Mouse (Mus musculus) layer of hippocampus, adult 8-10 months (tissue): ENCODE data around the gene Arf1. TPM values are rescaled to one million over a fixed set of nuclear protein-coding genes. Genes with fewer than 3 reads are reported as not detected.
A peak's percentile ranks its signal among the peaks of the same experiment; 100 is the strongest.

ENCODE experiments used
- DNase-seq, 2 experiments: peaks; one replicate each; pipeline ENCODE4 v3.0.0; 2022; ENCODE audit warnings: low spot score in 2 of 2
- total RNA-seq, 4 experiments: library from RNA; stranded (reverse); gene quantifications; 2 replicates each; pipeline ENCODE4 v1.2.4; 2022

Gene Arf1
- total RNA-seq, 4 experiments from 2014 or later = 479 to 502 (median 488) TPM

GRCm38 (mm10) chr11:59192059-59192386 lies 36.0 kb downstream of the Arf1 start, which contains the start of gene Guk1:
Gene Guk1, minus strand, starts transcription at chr11:59192212.
- DNase-seq = no peak

- peak; percentile 88 to 90 for DNase-seq
Observed at GRCm38 (mm10) chr11:59191231-59192058, 36.6 kb downstream of the Arf1 start.

GRCm38 (mm10) chr11:59187706-59188105 lies 40.4 kb downstream of the Arf1 start:
- DNase-seq = no peak

DNA sequence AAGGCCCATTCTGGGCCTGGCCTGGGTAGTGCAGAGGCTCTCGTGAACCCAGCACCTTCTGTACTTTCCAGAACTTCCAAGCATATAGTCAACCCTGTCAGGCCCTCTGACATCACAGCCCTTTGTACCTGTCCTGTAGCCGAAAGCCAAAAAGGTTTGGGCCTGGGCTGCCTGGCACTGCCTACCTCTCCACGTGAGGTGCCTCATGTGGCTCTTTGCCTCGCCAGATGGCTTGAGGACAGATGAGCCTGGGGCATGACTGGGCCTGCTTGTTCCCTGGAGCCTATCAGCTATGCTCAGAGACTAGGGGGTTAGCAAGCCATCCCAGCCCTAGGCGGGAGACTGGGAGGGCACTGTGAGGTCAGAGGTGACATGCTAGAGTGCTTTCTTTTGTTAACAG lies 42.6 kb downstream of the Arf1 start:
- no peak for DNase-seq

GRCm38 (mm10) chr11:59183821-59184220 lies 44.2 kb downstream of the Arf1 start:
- peak; percentile 38 to 63 for DNase-seq

- peak; percentile 49 to 64 for DNase-seq
Observed at GRCm38 (mm10) chr11:59182864-59183331, 45.2 kb downstream of the Arf1 start, which contains the start of gene Gjc2. Gene Gjc2, minus strand, starts transcription at chr11:59183213.

GRCm38 (mm10) chr11:59176921-59177320 lies 51.1 kb downstream of the Arf1 start:
- no peak for DNase-seq

- no peak for DNase-seq
Observed at GRCm38 (mm10) chr11:59176475-59176874, 51.6 kb downstream of the Arf1 start.

- no peak for DNase-seq
Observed at GRCm38 (mm10) chr11:59174189-59174838, 53.8 kb downstream of the Arf1 start.

- DNase-seq = no peak
Observed at GRCm38 (mm10) chr11:59170549-59170948, 57.5 kb downstream of the Arf1 start.

DNA sequence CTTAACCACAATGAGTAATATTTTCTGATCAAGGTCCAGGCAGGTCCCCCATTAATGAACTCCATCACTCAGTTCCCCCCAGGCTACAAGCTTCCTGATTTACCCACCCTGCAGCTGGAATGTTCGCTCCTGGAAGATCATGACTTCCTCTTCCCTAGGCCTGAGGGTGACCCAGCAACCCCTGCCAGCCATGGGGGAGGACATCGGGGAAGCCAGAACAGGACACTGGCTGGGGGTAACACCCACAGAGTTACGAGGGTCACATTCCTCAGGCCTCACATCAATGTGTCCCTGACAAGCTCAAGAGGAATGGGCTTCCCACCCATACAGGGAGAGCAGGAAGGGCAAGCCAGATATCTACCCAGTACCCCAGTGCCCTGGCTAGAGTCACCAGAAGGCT lies 58.3 kb downstream of the Arf1 start:
- DNase-seq = no peak

DNA sequence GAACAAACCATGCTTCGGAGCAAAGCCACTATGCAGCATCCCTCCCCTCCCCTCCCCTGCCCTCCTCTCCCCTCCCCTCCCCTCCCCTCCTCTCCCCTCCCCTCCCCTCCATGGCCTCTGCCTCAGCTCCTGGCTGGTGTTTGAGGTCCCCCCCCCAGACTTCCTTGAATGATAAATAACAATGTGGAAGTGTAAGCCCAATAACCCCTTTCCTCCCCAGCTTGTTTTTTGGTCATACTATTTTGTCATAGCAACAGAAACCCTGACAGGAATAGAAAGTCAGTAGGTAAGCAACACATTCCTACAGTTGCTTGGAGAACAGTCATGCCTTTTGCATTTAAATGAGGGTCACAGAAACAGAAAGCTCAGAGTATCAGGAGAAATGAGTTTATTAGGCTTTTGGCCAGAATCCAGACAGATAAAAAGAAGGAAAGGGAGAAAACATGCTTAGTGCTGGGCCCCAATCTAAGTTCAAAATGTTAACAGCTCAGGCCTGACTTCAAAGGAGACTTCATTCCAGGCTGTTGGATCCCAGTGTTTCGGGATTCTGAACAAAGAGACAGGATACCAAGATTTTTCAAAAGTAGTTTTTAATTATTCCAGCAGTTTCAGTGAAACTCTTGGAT lies 62.3 kb downstream of the Arf1 start:
- no peak for DNase-seq

DNA sequence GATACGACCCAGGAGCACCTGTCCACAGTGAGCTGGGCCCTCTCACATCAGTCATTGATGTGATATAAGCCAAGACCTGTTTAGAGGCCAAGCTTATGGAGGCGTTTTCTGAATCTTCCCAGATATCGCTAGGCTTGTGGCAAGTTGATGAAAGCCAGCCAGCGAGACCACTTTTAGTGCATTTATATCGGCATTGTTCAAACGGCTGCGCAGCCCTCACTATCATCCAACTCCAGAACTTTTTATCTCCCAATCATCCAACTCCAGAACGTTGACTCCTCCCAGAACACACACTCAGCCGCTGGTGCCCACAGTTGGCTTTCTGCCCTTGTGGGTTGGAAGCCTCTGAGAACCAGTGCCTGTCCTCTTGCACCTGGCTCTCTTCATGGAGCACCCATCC lies 63.7 kb downstream of the Arf1 start:
- DNase-seq = no peak

GRCm38 (mm10) chr11:59163255-59164236 lies 64.5 kb downstream of the Arf1 start, which contains the start of gene Iba57:
Gene Iba57, minus strand, starts transcription at chr11:59163739.
- peak; percentile 99 for DNase-seq

GRCm38 (mm10) chr11:59162443-59163254 lies 65.4 kb downstream of the Arf1 start:
- no peak for DNase-seq

Other genes with a start within 250 kb of the Arf1 start
- gene Obscn, start 91.9 kb downstream of the Arf1 start, total RNA-seq = 1 to 10 TPM; 1.2 to 1.9 (median 1.5) TPM
- 10 to 100 TPM in 1 of 4 experiments, 1 to 10 TPM in 3; 5.9 to 10.2 (median 7.3) TPM for gene Iba57, start 64.5 kb downstream of the Arf1 start, total RNA-seq
- 10 to 100 TPM; 11.8 to 15.9 (median 12.5) TPM for gene Gjc2, start 45.1 kb downstream of the Arf1 start, total RNA-seq
- gene Guk1, start 36.1 kb downstream of the Arf1 start, total RNA-seq = 100 to 1,000 TPM; 135 to 149 (median 141) TPM
- gene Mrpl55, start 25.8 kb downstream of the Arf1 start, total RNA-seq = 10 to 100 TPM; 31.2 to 40.8 (median 36.1) TPM
- 10 to 100 TPM; 18.9 to 24.8 (median 22.0) TPM for gene 2310033P09Rik, start 19.9 kb downstream of the Arf1 start, total RNA-seq
- under 1 TPM in 3 of 4 experiments, not detected in 1; 0.10 to 0.22 (median 0.16) TPM for gene Wnt3a, start 62.5 kb upstream of the Arf1 start, total RNA-seq
- gene Wnt9a, start 78.7 kb upstream of the Arf1 start, total RNA-seq = 1 to 10 TPM; 2.9 to 7.3 (median 4.5) TPM
- gene Prss38, start 147.4 kb upstream of the Arf1 start, total RNA-seq = not detected
- gene Jmjd4, start 221.8 kb upstream of the Arf1 start, total RNA-seq = 10 to 100 TPM; 24.0 to 27.8 (median 26.7) TPM
- gene Snap47, start 222.9 kb upstream of the Arf1 start, total RNA-seq = 100 to 1,000 TPM; 337 to 371 (median 354) TPM
- 1 to 10 TPM; 3.6 to 4.0 (median 3.7) TPM for gene Zfp867, start 244.2 kb upstream of the Arf1 start, total RNA-seq